Mouse (Mus musculus): ENCODE results near the gene Pds5b. TPM values are rescaled to one million over a fixed set of nuclear protein-coding genes. Genes with fewer than 3 reads are reported as not detected.

Gene Pds5b
- polyA plus RNA-seq, 1 experiment from 2014 or later, result 5.2 TPM

DNA sequence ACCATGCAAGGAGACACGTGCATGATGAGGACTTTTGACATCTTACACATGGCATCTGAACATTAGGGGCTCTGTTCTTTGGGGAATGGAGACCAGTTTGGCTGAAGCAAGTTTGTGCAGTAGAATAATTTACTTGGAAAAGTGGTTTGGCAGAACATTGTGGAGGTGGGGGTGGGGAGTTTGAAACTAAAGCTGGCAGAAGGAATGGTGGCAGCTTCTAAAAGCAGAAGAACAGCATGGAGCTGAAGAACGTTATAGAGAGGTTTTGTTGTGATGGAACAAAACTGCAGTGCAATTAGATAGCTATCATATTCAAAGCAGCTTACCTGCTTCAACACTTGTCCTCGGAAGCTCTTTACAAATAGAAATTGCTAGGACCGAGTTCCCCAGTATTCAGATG lies 141.9 kb downstream of the Pds5b start:
- H3K36me3 ChIP-seq (replicated peaks; ENCODE audit: insufficient read depth, low read length), result no peaks in the 10 kb centered on the region
- H3K9ac ChIP-seq (replicated peaks), result no peak overlapping the region
- TF ChIP-seq CTCF (IDR thresholded peaks at IDR 0.05; ENCODE audit: low read depth) (no peak), EP300 (IDR thresholded peaks at IDR 0.05; ENCODE audit: low read depth) (no peak)
- no peak overlapping the region for H3K27ac ChIP-seq (ENCODE audit: low read depth)
- ATAC-seq, result no peak
- H3K9me3 ChIP-seq (ENCODE audit: low read length), result no peaks in the 10 kb centered on the region
- DNase-seq, result no peak
- H3K27me3 ChIP-seq (ENCODE audit: insufficient read depth, low read length), result no peaks in the 10 kb centered on the region
- no peaks in the 10 kb centered on the region for H3K4me1 ChIP-seq (ENCODE audit: insufficient read depth)
- 82% methylated on average over 4 of the region's 4 CpGs for WGBS (ENCODE audit: insufficient replicate concordance)
- H3K4me2 ChIP-seq (ENCODE audit: low read depth, low read length), result no peak overlapping the region
- H3K4me3 ChIP-seq (ENCODE audit: low read depth, low read length), result no peak overlapping the region

DNA sequence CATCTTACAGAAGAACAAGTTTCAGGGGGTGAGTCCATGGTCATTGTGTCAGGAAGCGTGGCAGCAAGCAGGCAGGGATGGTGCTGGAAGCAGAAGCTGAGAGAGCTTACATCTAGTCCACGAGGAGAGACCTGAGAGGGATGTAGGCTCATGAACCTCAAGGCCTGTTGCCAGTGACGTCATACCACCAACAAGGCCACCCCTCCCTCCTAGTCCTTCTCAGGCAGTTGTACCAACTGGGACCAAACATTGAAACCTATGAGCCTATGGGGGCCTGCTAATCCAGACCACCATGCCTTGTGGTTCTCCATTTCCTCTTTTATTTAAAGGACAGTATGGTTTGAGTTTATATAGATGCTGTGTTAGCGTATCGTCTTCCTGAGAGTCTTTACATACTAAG lies 143.2 kb downstream of the Pds5b start:
- no peaks in the 10 kb centered on the region for H3K4me1 ChIP-seq (ENCODE audit: insufficient read depth)
- no peaks in the 10 kb centered on the region for H3K36me3 ChIP-seq (replicated peaks; ENCODE audit: insufficient read depth, low read length)
- H3K4me3 ChIP-seq (ENCODE audit: low read depth, low read length), result no peak overlapping the region
- TF ChIP-seq CTCF (IDR thresholded peaks at IDR 0.05; ENCODE audit: low read depth) (no peak), EP300 (IDR thresholded peaks at IDR 0.05; ENCODE audit: low read depth) (no peak)
- H3K9me3 ChIP-seq (ENCODE audit: low read length), result no peaks in the 10 kb centered on the region
- no peaks in the 10 kb centered on the region for H3K27me3 ChIP-seq (ENCODE audit: insufficient read depth, low read length)
- H3K4me2 ChIP-seq (ENCODE audit: low read depth, low read length), result no peak overlapping the region
- no peak overlapping the region for H3K27ac ChIP-seq (ENCODE audit: low read depth)
- WGBS (ENCODE audit: insufficient replicate concordance), result 80% methylated on average over 5 of the region's 5 CpGs
- DNase-seq (no peak), ATAC-seq (no peak)
- no peak overlapping the region for H3K9ac ChIP-seq (replicated peaks)

DNA sequence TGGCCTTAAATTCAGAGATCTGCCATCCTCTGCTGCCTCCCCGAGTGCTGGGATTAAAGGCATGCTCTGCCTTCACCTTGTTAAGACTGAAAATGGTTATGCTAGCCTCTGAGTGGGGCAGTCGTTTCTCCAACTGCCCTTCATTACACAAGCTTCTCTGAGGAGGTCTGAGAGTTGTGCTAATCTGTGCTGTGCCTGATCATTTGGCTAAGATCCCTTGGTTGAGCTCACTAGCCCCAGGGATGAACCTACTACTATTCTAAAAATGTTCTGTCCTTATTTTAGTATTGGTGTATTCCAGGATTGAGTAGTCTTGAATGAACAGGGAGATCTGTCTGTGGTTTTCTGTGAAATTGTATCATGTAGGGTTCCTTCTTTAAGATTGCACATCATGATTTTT lies 144.5 kb downstream of the Pds5b start:
- ATAC-seq, result no peak

GRCm38 (mm10) chr5:150818886-150819285 lies 145.3 kb downstream of the Pds5b start:
- TF ChIP-seq CTCF (IDR thresholded peaks at IDR 0.05; ENCODE audit: low read depth), result no peak
- no peak for TF ChIP-seq EP300 (IDR thresholded peaks at IDR 0.05; ENCODE audit: low read depth)
- Histone ChIP-seq H3K36me3 (replicated peaks; ENCODE audit: insufficient read depth, low read length) (no peaks in the 10 kb centered on the region), H3K9ac (replicated peaks) (no peak overlapping the region), H3K4me3 (ENCODE audit: low read depth, low read length) (no peak overlapping the region), H3K27ac (ENCODE audit: low read depth) (no peak overlapping the region), H3K9me3 (ENCODE audit: low read length) (no peaks in the 10 kb centered on the region), H3K27me3 (ENCODE audit: insufficient read depth, low read length) (no peaks in the 10 kb centered on the region), H3K4me1 (ENCODE audit: insufficient read depth) (no peaks in the 10 kb centered on the region), H3K4me2 (ENCODE audit: low read depth, low read length) (no peak overlapping the region)
- WGBS (ENCODE audit: insufficient replicate concordance), result 56% methylated on average over 4 of the region's 4 CpGs
- ATAC-seq (no peak), DNase-seq (no peak)

More for the DNA sequence above, 144.5 kb downstream of the Pds5b start:
- H3K4me1 ChIP-seq (ENCODE audit: insufficient read depth), result no peaks in the 10 kb centered on the region
- H3K27ac ChIP-seq (ENCODE audit: low read depth), result no peak overlapping the region
- no peak overlapping the region for H3K4me2 ChIP-seq (ENCODE audit: low read depth, low read length)
- H3K9ac ChIP-seq (replicated peaks), result no peak overlapping the region
- H3K4me3 ChIP-seq (ENCODE audit: low read depth, low read length), result no peak overlapping the region
- H3K27me3 ChIP-seq (ENCODE audit: insufficient read depth, low read length), result no peaks in the 10 kb centered on the region
- H3K36me3 ChIP-seq (replicated peaks; ENCODE audit: insufficient read depth, low read length), result no peaks in the 10 kb centered on the region
- DNase-seq, result no peak
- TF ChIP-seq EP300 (IDR thresholded peaks at IDR 0.05; ENCODE audit: low read depth) (no peak), CTCF (IDR thresholded peaks at IDR 0.05; ENCODE audit: low read depth) (no peak)
- no peaks in the 10 kb centered on the region for H3K9me3 ChIP-seq (ENCODE audit: low read length)
- 72% methylated on average over 2 of the region's 2 CpGs for WGBS (ENCODE audit: insufficient replicate concordance)

DNA sequence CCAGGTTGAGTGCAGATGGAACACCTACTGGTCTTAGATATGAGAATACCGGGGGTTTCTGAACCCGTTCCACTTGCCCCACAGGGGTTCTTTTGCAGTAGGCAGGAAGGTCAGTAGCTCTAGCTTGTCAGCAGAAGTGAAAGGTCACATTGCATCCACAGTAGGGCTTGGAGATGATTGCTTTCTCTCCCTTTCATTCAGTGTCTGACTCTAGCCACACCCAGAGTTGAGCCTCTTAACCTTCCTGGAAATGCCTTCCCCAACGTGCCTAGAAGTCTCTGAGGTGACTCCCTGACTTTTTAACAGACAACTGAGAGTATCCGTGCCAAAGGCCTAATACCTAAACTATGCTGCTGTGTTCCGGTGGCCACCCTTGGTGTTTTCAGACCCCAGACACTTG lies 146.0 kb downstream of the Pds5b start:
- no peaks in the 10 kb centered on the region for H3K9me3 ChIP-seq (ENCODE audit: low read length)
- no peak overlapping the region for H3K4me3 ChIP-seq (ENCODE audit: low read depth, low read length)
- H3K4me1 ChIP-seq (ENCODE audit: insufficient read depth), result no peaks in the 10 kb centered on the region
- no peak overlapping the region for H3K9ac ChIP-seq (replicated peaks)
- no peaks in the 10 kb centered on the region for H3K27me3 ChIP-seq (ENCODE audit: insufficient read depth, low read length)
- ATAC-seq (no peak), DNase-seq (no peak)
- WGBS (ENCODE audit: insufficient replicate concordance), result 71% methylated on average over 5 of the region's 5 CpGs
- no peak overlapping the region for H3K27ac ChIP-seq (ENCODE audit: low read depth)
- TF ChIP-seq EP300 (IDR thresholded peaks at IDR 0.05; ENCODE audit: low read depth), result no peak
- TF ChIP-seq CTCF (IDR thresholded peaks at IDR 0.05; ENCODE audit: low read depth), result no peak
- no peak overlapping the region for H3K4me2 ChIP-seq (ENCODE audit: low read depth, low read length)
- H3K36me3 ChIP-seq (replicated peaks; ENCODE audit: insufficient read depth, low read length), result no peaks in the 10 kb centered on the region

DNA sequence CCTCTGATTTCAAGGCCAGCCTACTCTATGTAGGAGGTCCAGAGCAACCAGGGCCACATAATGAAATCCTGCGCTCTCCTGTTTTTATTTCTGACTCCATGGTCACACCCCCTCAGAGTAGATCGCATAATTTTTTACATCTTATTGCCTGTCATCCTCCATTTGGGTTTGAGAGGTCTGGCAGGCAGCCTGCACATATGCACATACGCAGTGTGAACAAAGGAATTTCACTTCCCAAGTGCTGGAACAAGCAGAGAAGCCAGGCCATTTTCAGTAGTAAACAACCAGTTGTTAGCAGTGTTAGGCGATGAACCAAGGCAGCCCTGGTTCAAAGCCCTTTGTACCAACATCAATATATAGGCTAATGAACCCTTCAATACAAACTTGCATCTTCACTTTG lies 147.6 kb downstream of the Pds5b start:
- no peaks in the 10 kb centered on the region for H3K36me3 ChIP-seq (replicated peaks; ENCODE audit: insufficient read depth, low read length)
- TF ChIP-seq CTCF (IDR thresholded peaks at IDR 0.05; ENCODE audit: low read depth), result no peak
- no peak for TF ChIP-seq EP300 (IDR thresholded peaks at IDR 0.05; ENCODE audit: low read depth)
- H3K9me3 ChIP-seq (ENCODE audit: low read length), result no peaks in the 10 kb centered on the region
- H3K27ac ChIP-seq (ENCODE audit: low read depth), result no peak overlapping the region
- no peak for DNase-seq
- H3K4me2 ChIP-seq (ENCODE audit: low read depth, low read length), result no peak overlapping the region
- no peak for ATAC-seq
- 82% methylated on average over 4 of the region's 4 CpGs for WGBS (ENCODE audit: insufficient replicate concordance)
- no peaks in the 10 kb centered on the region for H3K4me1 ChIP-seq (ENCODE audit: insufficient read depth)
- no peak overlapping the region for H3K4me3 ChIP-seq (ENCODE audit: low read depth, low read length)
- H3K9ac ChIP-seq (replicated peaks), result no peak overlapping the region
- no peaks in the 10 kb centered on the region for H3K27me3 ChIP-seq (ENCODE audit: insufficient read depth, low read length)

DNA sequence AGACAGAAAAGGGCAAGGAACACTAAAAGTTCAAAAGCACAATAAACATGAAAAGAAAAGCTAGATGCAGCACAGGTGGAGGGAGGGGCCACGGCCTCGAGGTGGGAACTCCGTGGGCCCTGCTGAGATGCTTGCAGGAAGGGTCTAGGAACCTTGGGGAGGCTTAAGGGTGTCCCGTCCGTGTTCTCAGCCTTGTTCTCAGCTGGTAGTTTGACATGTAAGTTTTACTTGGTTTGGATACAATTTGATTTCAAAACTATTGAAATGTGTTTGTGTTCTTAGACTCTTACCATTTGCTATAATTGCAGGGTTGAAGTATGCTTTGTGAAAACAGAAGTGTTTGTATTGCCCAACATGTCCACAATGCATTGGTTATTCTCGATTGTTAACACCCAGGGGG lies 149.2 kb downstream of the Pds5b start:
- Histone ChIP-seq H3K9me3 (ENCODE audit: low read length) (no peaks in the 10 kb centered on the region), H3K36me3 (replicated peaks; ENCODE audit: insufficient read depth, low read length) (no peaks in the 10 kb centered on the region), H3K4me3 (ENCODE audit: low read depth, low read length) (no peak overlapping the region), H3K27ac (ENCODE audit: low read depth) (no peak overlapping the region), H3K9ac (replicated peaks) (no peak overlapping the region), H3K27me3 (ENCODE audit: insufficient read depth, low read length) (no peaks in the 10 kb centered on the region), H3K4me2 (ENCODE audit: low read depth, low read length) (no peak overlapping the region), H3K4me1 (ENCODE audit: insufficient read depth) (no peaks in the 10 kb centered on the region)
- ATAC-seq, result no peak
- no peak for TF ChIP-seq CTCF (IDR thresholded peaks at IDR 0.05; ENCODE audit: low read depth)
- TF ChIP-seq EP300 (IDR thresholded peaks at IDR 0.05; ENCODE audit: low read depth), result no peak
- WGBS (ENCODE audit: insufficient replicate concordance), result 77% methylated on average over 6 of the region's 6 CpGs
- no peak for DNase-seq

Measured in liver, postnatal 0 days (tissue).